Mouse (Mus musculus): ENCODE results near the gene Actbl2. TPM values are rescaled to one million over a fixed set of nuclear protein-coding genes. Genes with fewer than 3 reads are reported as not detected.

Actbl2 gene
- polyA plus RNA-seq, 1 experiment, result not detected

DNA sequence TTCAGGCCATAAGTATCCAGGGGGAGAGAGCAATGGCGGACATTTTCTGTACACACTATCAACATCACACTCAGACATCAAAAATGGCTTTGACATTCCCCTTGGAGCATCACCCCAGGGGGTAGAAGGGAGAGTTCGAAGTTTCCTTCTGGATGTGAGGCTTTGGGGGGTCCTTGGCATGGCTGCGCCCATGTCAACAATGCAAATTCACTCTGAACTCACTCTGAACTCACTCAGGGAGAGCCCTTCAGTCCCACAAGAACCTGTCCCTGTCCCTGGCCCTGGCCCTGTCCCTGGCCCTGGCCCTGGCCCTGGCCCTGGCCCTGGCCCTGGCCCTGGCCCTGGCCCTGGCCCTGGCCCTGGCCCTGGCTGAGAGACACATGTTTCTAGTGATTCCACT is 8.9 kb downstream of the Actbl2 start:
- no peaks in the 10 kb centered on the region for H3K9me3 ChIP-seq (replicated peaks; ENCODE audit: control insufficient read depth, insufficient read depth, low read length, poor library complexity, severe bottlenecking)
- no peaks in the 10 kb centered on the region for H3K4me1 ChIP-seq (ENCODE audit: control insufficient read depth, insufficient read depth, low read length)
- H3K27ac ChIP-seq (ENCODE audit: insufficient read depth, low read length), result no peak overlapping the region
- no peak overlapping the region for H3K4me3 ChIP-seq (ENCODE audit: low read depth, low read length)
- H3K9ac ChIP-seq (ENCODE audit: low read depth, poor library complexity, severe bottlenecking), result no peak overlapping the region
- no peaks in the 10 kb centered on the region for H3K36me3 ChIP-seq (ENCODE audit: control insufficient read depth, insufficient read depth, low read length, poor library complexity, severe bottlenecking)
- TF ChIP-seq CTCF (IDR thresholded peaks at IDR 0.05; ENCODE audit: low read depth, low read length) (no peak), POLR2A (IDR thresholded peaks at IDR 0.05; ENCODE audit: insufficient read depth, low read length) (no peak), EP300 (IDR thresholded peaks at IDR 0.05; ENCODE audit: insufficient read depth, low read depth, low read length) (no peak)
- H3K27me3 ChIP-seq (ENCODE audit: control insufficient read depth, insufficient read depth, low read length, poor library complexity, severe bottlenecking), result no peaks in the 10 kb centered on the region

GRCm38 (mm10) chr13:111265231-111266000 is 10.6 kb downstream of the Actbl2 start:
- TF ChIP-seq EP300 (IDR thresholded peaks at IDR 0.05; ENCODE audit: insufficient read depth, low read depth, low read length) (no peak), POLR2A (IDR thresholded peaks at IDR 0.05; ENCODE audit: insufficient read depth, low read length) (no peak), CTCF (IDR thresholded peaks at IDR 0.05; ENCODE audit: low read depth, low read length) (no peak)
- Histone ChIP-seq H3K4me1 (ENCODE audit: control insufficient read depth, insufficient read depth, low read length) (no peaks in the 10 kb centered on the region), H3K9me3 (replicated peaks; ENCODE audit: control insufficient read depth, insufficient read depth, low read length, poor library complexity, severe bottlenecking) (no peaks in the 10 kb centered on the region), H3K36me3 (ENCODE audit: control insufficient read depth, insufficient read depth, low read length, poor library complexity, severe bottlenecking) (no peaks in the 10 kb centered on the region), H3K27me3 (ENCODE audit: control insufficient read depth, insufficient read depth, low read length, poor library complexity, severe bottlenecking) (no peaks in the 10 kb centered on the region), H3K27ac (ENCODE audit: insufficient read depth, low read length) (no peak overlapping the region), H3K4me3 (ENCODE audit: low read depth, low read length) (no peak overlapping the region), H3K9ac (ENCODE audit: low read depth, poor library complexity, severe bottlenecking) (no peak overlapping the region)

GRCm38 (mm10) chr13:111266855-111267254 is 12.0 kb downstream of the Actbl2 start:
- H3K27me3 ChIP-seq (ENCODE audit: control insufficient read depth, insufficient read depth, low read length, poor library complexity, severe bottlenecking), result no peaks in the 10 kb centered on the region
- no peak overlapping the region for H3K9ac ChIP-seq (ENCODE audit: low read depth, poor library complexity, severe bottlenecking)
- no peaks in the 10 kb centered on the region for H3K4me1 ChIP-seq (ENCODE audit: control insufficient read depth, insufficient read depth, low read length)
- no peaks in the 10 kb centered on the region for H3K9me3 ChIP-seq (replicated peaks; ENCODE audit: control insufficient read depth, insufficient read depth, low read length, poor library complexity, severe bottlenecking)
- H3K36me3 ChIP-seq (ENCODE audit: control insufficient read depth, insufficient read depth, low read length, poor library complexity, severe bottlenecking), result no peaks in the 10 kb centered on the region
- H3K4me3 ChIP-seq (ENCODE audit: low read depth, low read length), result no peak overlapping the region
- TF ChIP-seq CTCF (IDR thresholded peaks at IDR 0.05; ENCODE audit: low read depth, low read length), result no peak
- no peak for TF ChIP-seq EP300 (IDR thresholded peaks at IDR 0.05; ENCODE audit: insufficient read depth, low read depth, low read length)
- no peak for TF ChIP-seq POLR2A (IDR thresholded peaks at IDR 0.05; ENCODE audit: insufficient read depth, low read length)
- H3K27ac ChIP-seq (ENCODE audit: insufficient read depth, low read length), result no peak overlapping the region

GRCm38 (mm10) chr13:111268992-111269391 is 14.2 kb downstream of the Actbl2 start:
- no peak overlapping the region for H3K4me3 ChIP-seq (ENCODE audit: low read depth, low read length)
- H3K27me3 ChIP-seq (ENCODE audit: control insufficient read depth, insufficient read depth, low read length, poor library complexity, severe bottlenecking), result no peaks in the 10 kb centered on the region
- H3K9ac ChIP-seq (ENCODE audit: low read depth, poor library complexity, severe bottlenecking), result no peak overlapping the region
- no peaks in the 10 kb centered on the region for H3K36me3 ChIP-seq (ENCODE audit: control insufficient read depth, insufficient read depth, low read length, poor library complexity, severe bottlenecking)
- no peaks in the 10 kb centered on the region for H3K4me1 ChIP-seq (ENCODE audit: control insufficient read depth, insufficient read depth, low read length)
- TF ChIP-seq EP300 (IDR thresholded peaks at IDR 0.05; ENCODE audit: insufficient read depth, low read depth, low read length) (no peak), POLR2A (IDR thresholded peaks at IDR 0.05; ENCODE audit: insufficient read depth, low read length) (no peak), CTCF (IDR thresholded peaks at IDR 0.05; ENCODE audit: low read depth, low read length) (no peak)
- no peak overlapping the region for H3K27ac ChIP-seq (ENCODE audit: insufficient read depth, low read length)
- no peaks in the 10 kb centered on the region for H3K9me3 ChIP-seq (replicated peaks; ENCODE audit: control insufficient read depth, insufficient read depth, low read length, poor library complexity, severe bottlenecking)

DNA sequence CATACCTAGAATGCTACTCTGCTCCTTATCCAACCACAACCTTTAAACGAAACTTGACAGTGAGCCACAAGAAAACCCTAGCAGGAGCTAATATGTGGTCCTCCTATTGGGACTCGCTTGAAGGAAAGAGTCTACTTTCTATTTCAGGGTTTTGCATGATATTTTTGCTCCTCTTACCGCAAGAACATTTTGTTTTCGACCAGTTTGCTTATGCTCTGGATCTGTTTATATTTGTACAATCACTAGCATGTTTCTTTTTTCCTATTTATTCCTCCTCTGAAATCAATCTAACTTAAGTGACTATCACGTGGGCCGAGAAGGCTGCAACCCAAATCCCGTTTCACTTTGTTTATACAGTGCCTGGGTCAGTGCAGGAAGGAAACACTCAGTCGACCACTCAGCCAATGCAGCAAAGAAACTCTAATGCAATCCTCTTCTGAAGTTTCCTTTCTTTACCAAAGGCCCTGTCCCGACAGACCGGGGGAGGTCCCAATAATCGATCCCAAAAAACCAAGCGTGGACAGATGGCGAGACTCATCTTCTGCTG is 15.0 kb downstream of the Actbl2 start:
- Histone ChIP-seq H3K36me3 (ENCODE audit: control insufficient read depth, insufficient read depth, low read length, poor library complexity, severe bottlenecking) (no peaks in the 10 kb centered on the region), H3K4me3 (ENCODE audit: low read depth, low read length) (no peak overlapping the region), H3K9me3 (replicated peaks; ENCODE audit: control insufficient read depth, insufficient read depth, low read length, poor library complexity, severe bottlenecking) (no peaks in the 10 kb centered on the region), H3K9ac (ENCODE audit: low read depth, poor library complexity, severe bottlenecking) (no peak overlapping the region), H3K27me3 (ENCODE audit: control insufficient read depth, insufficient read depth, low read length, poor library complexity, severe bottlenecking) (no peaks in the 10 kb centered on the region), H3K27ac (ENCODE audit: insufficient read depth, low read length) (no peak overlapping the region), H3K4me1 (ENCODE audit: control insufficient read depth, insufficient read depth, low read length) (no peaks in the 10 kb centered on the region)
- TF ChIP-seq EP300 (IDR thresholded peaks at IDR 0.05; ENCODE audit: insufficient read depth, low read depth, low read length), result no peak
- no peak for TF ChIP-seq POLR2A (IDR thresholded peaks at IDR 0.05; ENCODE audit: insufficient read depth, low read length)
- no peak for TF ChIP-seq CTCF (IDR thresholded peaks at IDR 0.05; ENCODE audit: low read depth, low read length)

- Histone ChIP-seq H3K9me3 (replicated peaks; ENCODE audit: control insufficient read depth, insufficient read depth, low read length, poor library complexity, severe bottlenecking) (no peaks in the 10 kb centered on the region), H3K4me1 (ENCODE audit: control insufficient read depth, insufficient read depth, low read length) (no peaks in the 10 kb centered on the region), H3K27ac (ENCODE audit: insufficient read depth, low read length) (no peak overlapping the region), H3K9ac (ENCODE audit: low read depth, poor library complexity, severe bottlenecking) (no peak overlapping the region), H3K36me3 (ENCODE audit: control insufficient read depth, insufficient read depth, low read length, poor library complexity, severe bottlenecking) (no peaks in the 10 kb centered on the region), H3K4me3 (ENCODE audit: low read depth, low read length) (no peak overlapping the region), H3K27me3 (ENCODE audit: control insufficient read depth, insufficient read depth, low read length, poor library complexity, severe bottlenecking) (no peaks in the 10 kb centered on the region)
- TF ChIP-seq EP300 (IDR thresholded peaks at IDR 0.05; ENCODE audit: insufficient read depth, low read depth, low read length) (no peak), POLR2A (IDR thresholded peaks at IDR 0.05; ENCODE audit: insufficient read depth, low read length) (no peak), CTCF (IDR thresholded peaks at IDR 0.05; ENCODE audit: low read depth, low read length) (no peak)
Observed at GRCm38 (mm10) chr13:111271868-111272267, 17.1 kb downstream of the Actbl2 start.
